Mouse (Mus musculus): ENCODE results near the gene Ggnbp2. TPM values are rescaled to one million over a fixed set of nuclear protein-coding genes. Genes with fewer than 3 reads are reported as not detected.
A peak's percentile ranks its signal among the peaks of the same experiment; 100 is the strongest.

Gene Ggnbp2
- polyA plus RNA-seq, 1 experiment from 2014 or later, result 68.0 TPM

GRCm38 (mm10) chr11:84813724-84814510 lies 56.7 kb downstream of the Ggnbp2 start:
- no peak overlapping the region for H3K4me3 ChIP-seq (ENCODE audit: low read depth, low read length)
- no peak overlapping the region for H3K9ac ChIP-seq (replicated peaks; ENCODE audit: low read depth, low read length)
- H3K36me3 ChIP-seq (ENCODE audit: control insufficient read depth, insufficient read depth, low read length), result no peaks in the 10 kb centered on the region
- no peaks in the 10 kb centered on the region for H3K4me1 ChIP-seq (ENCODE audit: control insufficient read depth, insufficient read depth, low read length)
- no peak overlapping the region for H3K27ac ChIP-seq (ENCODE audit: low read length)
- H3K27me3 ChIP-seq (ENCODE audit: control insufficient read depth, insufficient read depth, low read length), result no peaks in the 10 kb centered on the region
- H3K9me3 ChIP-seq (ENCODE audit: control insufficient read depth, low read depth, low read length), result no peaks in the 10 kb centered on the region
- no peak for ATAC-seq (ENCODE audit: insufficient number of reproducible peaks, insufficient read depth, low FRiP score, low read depth)
- 54% methylated on average over 13 of the region's 13 CpGs for WGBS
- no peak overlapping the region for H3K4me2 ChIP-seq (replicated peaks; ENCODE audit: low read depth, low read length)

GRCm38 (mm10) chr11:84804373-84804772 lies 66.2 kb downstream of the Ggnbp2 start:
- H3K27ac ChIP-seq (ENCODE audit: low read length), result no peak overlapping the region
- ATAC-seq (ENCODE audit: insufficient number of reproducible peaks, insufficient read depth, low FRiP score, low read depth), result no peak
- H3K4me3 ChIP-seq (ENCODE audit: low read depth, low read length), result no peak overlapping the region
- no peaks in the 10 kb centered on the region for H3K4me1 ChIP-seq (ENCODE audit: control insufficient read depth, insufficient read depth, low read length)
- WGBS, result 85% methylated on average over 4 of the region's 4 CpGs
- no peak overlapping the region for H3K4me2 ChIP-seq (replicated peaks; ENCODE audit: low read depth, low read length)
- H3K9me3 ChIP-seq (ENCODE audit: control insufficient read depth, low read depth, low read length), result no peaks in the 10 kb centered on the region
- no peak overlapping the region for H3K9ac ChIP-seq (replicated peaks; ENCODE audit: low read depth, low read length)
- H3K27me3 ChIP-seq (ENCODE audit: control insufficient read depth, insufficient read depth, low read length), result no peaks in the 10 kb centered on the region
- H3K36me3 ChIP-seq (ENCODE audit: control insufficient read depth, insufficient read depth, low read length), result no peaks in the 10 kb centered on the region

GRCm38 (mm10) chr11:84797627-84798353 lies 72.8 kb downstream of the Ggnbp2 start:
- no peaks in the 10 kb centered on the region for H3K4me1 ChIP-seq (ENCODE audit: control insufficient read depth, insufficient read depth, low read length)
- H3K9me3 ChIP-seq (ENCODE audit: control insufficient read depth, low read depth, low read length), result no peaks in the 10 kb centered on the region
- H3K4me3 ChIP-seq (ENCODE audit: low read depth, low read length), result no peak overlapping the region
- no peaks in the 10 kb centered on the region for H3K36me3 ChIP-seq (ENCODE audit: control insufficient read depth, insufficient read depth, low read length)
- H3K4me2 ChIP-seq (replicated peaks; ENCODE audit: low read depth, low read length), result no peak overlapping the region
- H3K9ac ChIP-seq (replicated peaks; ENCODE audit: low read depth, low read length), result no peak overlapping the region
- ATAC-seq (ENCODE audit: insufficient number of reproducible peaks, insufficient read depth, low FRiP score, low read depth), result 0 out of 2 replicates have a peak, but pooled peaks have one; percentile 18
- WGBS, result 20% methylated on average over 21 of the region's 21 CpGs
- H3K27ac ChIP-seq (ENCODE audit: low read length), result no peak overlapping the region
- no peaks in the 10 kb centered on the region for H3K27me3 ChIP-seq (ENCODE audit: control insufficient read depth, insufficient read depth, low read length)

- no peaks in the 10 kb centered on the region for H3K4me1 ChIP-seq (ENCODE audit: control insufficient read depth, insufficient read depth, low read length)
- ATAC-seq (ENCODE audit: insufficient number of reproducible peaks, insufficient read depth, low FRiP score, low read depth), result no peak
- H3K4me2 ChIP-seq (replicated peaks; ENCODE audit: low read depth, low read length), result no peak overlapping the region
- H3K4me3 ChIP-seq (ENCODE audit: low read depth, low read length), result no peak overlapping the region
- WGBS, result 39% methylated on average over 10 of the region's 10 CpGs
- H3K9me3 ChIP-seq (ENCODE audit: control insufficient read depth, low read depth, low read length), result no peaks in the 10 kb centered on the region
- no peaks in the 10 kb centered on the region for H3K36me3 ChIP-seq (ENCODE audit: control insufficient read depth, insufficient read depth, low read length)
- H3K27me3 ChIP-seq (ENCODE audit: control insufficient read depth, insufficient read depth, low read length), result no peaks in the 10 kb centered on the region
- H3K9ac ChIP-seq (replicated peaks; ENCODE audit: low read depth, low read length), result no peak overlapping the region
- H3K27ac ChIP-seq (ENCODE audit: low read length), result no peak overlapping the region
These were observed 73.6 kb downstream of the Ggnbp2 start for GRCm38 (mm10) chr11:84797026-84797425.

- H3K4me1 ChIP-seq (ENCODE audit: control insufficient read depth, insufficient read depth, low read length), result no peaks in the 10 kb centered on the region
- WGBS, result 9% methylated on average over 17 of the region's 17 CpGs
- H3K36me3 ChIP-seq (ENCODE audit: control insufficient read depth, insufficient read depth, low read length), result no peaks in the 10 kb centered on the region
- H3K27me3 ChIP-seq (ENCODE audit: control insufficient read depth, insufficient read depth, low read length), result no peaks in the 10 kb centered on the region
- H3K9me3 ChIP-seq (ENCODE audit: control insufficient read depth, low read depth, low read length), result no peaks in the 10 kb centered on the region
- ATAC-seq (ENCODE audit: insufficient number of reproducible peaks, insufficient read depth, low FRiP score, low read depth), result peak; percentile 63; the same call in 1 of the 2 replicates
- 0 out of 2 replicates have a peak overlapping the region, but pooled peaks have one; percentile 2 for H3K4me2 ChIP-seq (replicated peaks; ENCODE audit: low read depth, low read length)
- H3K27ac ChIP-seq (ENCODE audit: low read length), result no peak overlapping the region
- H3K9ac ChIP-seq (replicated peaks; ENCODE audit: low read depth, low read length), result no peak overlapping the region
- no peak overlapping the region for H3K4me3 ChIP-seq (ENCODE audit: low read depth, low read length)
These were observed 76.0 kb downstream of the Ggnbp2 start for GRCm38 (mm10) chr11:84794496-84795113.

GRCm38 (mm10) chr11:84793545-84793944 lies 77.1 kb downstream of the Ggnbp2 start:
- Histone ChIP-seq H3K4me1 (ENCODE audit: control insufficient read depth, insufficient read depth, low read length) (no peaks in the 10 kb centered on the region), H3K27ac (ENCODE audit: low read length) (no peak overlapping the region), H3K9ac (replicated peaks; ENCODE audit: low read depth, low read length) (no peak overlapping the region), H3K4me2 (replicated peaks; ENCODE audit: low read depth, low read length) (no peak overlapping the region), H3K9me3 (ENCODE audit: control insufficient read depth, low read depth, low read length) (no peaks in the 10 kb centered on the region), H3K36me3 (ENCODE audit: control insufficient read depth, insufficient read depth, low read length) (no peaks in the 10 kb centered on the region), H3K4me3 (ENCODE audit: low read depth, low read length) (no peak overlapping the region), H3K27me3 (ENCODE audit: control insufficient read depth, insufficient read depth, low read length) (no peaks in the 10 kb centered on the region)
- no peak for ATAC-seq (ENCODE audit: insufficient number of reproducible peaks, insufficient read depth, low FRiP score, low read depth)

GRCm38 (mm10) chr11:84790383-84790782 lies 80.2 kb downstream of the Ggnbp2 start:
- H3K4me2 ChIP-seq (replicated peaks; ENCODE audit: low read depth, low read length), result no peak overlapping the region
- no peak overlapping the region for H3K9ac ChIP-seq (replicated peaks; ENCODE audit: low read depth, low read length)
- H3K27me3 ChIP-seq (ENCODE audit: control insufficient read depth, insufficient read depth, low read length), result no peaks in the 10 kb centered on the region
- H3K4me3 ChIP-seq (ENCODE audit: low read depth, low read length), result no peak overlapping the region
- ATAC-seq (ENCODE audit: insufficient number of reproducible peaks, insufficient read depth, low FRiP score, low read depth), result no peak
- no peaks in the 10 kb centered on the region for H3K4me1 ChIP-seq (ENCODE audit: control insufficient read depth, insufficient read depth, low read length)
- no peaks in the 10 kb centered on the region for H3K36me3 ChIP-seq (ENCODE audit: control insufficient read depth, insufficient read depth, low read length)
- 37% methylated on average over 6 of the region's 6 CpGs for WGBS
- no peaks in the 10 kb centered on the region for H3K9me3 ChIP-seq (ENCODE audit: control insufficient read depth, low read depth, low read length)
- H3K27ac ChIP-seq (ENCODE audit: low read length), result no peak overlapping the region
